Mouse (Mus musculus): ENCODE data around the gene Six1. TPM values are rescaled to one million over a fixed set of nuclear protein-coding genes. Genes with fewer than 3 reads are reported as not detected.

Six1 gene
- total RNA-seq, 2 experiments from 2014 or later = 0.18 to 0.20 TPM

DNA sequence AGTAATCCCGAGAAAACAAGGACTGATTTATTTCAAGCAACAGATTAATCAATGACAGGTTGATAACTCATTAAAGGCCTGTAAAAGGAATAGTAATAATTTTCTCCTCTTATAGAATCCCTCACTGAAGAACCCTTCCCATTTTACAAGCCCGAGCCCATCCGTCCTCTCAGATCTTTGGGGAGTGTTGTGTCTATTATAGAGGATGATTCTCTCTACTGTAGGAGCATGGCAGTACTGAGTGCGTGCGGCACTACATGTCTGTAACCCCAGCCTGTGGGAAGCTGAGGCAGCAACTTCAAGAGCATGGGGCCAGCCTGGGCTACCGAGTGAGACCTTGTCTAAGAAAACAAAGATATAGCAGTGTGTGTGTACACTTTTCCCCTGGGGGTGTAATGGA is 3.8 kb upstream of the Six1 start:
- no peak overlapping the region for H3K4me3 ChIP-seq
- H3K27ac ChIP-seq = no peak overlapping the region
- DNase-seq (ENCODE audit: low spot score in 2 of 2) = no peak
- TF ChIP-seq CTCF (conservative IDR thresholded peaks at IDR 0.05) = no peak

DNA sequence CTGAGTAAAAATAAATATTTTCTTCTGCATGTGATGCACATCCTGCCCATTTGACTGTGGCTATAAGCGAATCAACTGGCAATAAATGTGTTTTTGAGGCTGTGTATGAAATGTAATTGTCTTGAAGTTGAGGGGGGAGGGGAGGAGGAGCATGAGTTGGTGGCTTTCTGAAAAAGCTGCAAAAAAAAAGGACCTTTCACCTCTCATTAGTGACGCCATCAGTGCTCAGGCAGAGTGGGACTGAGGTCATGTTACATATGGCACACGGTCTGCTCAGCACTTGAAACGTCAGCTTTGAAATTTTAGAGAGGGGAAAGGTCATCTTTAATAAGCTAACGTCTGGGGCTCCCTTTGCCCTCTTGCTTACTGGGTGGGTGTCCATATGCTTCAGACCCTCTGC is 1.8 kb upstream of the Six1 start:
- TF ChIP-seq CTCF (conservative IDR thresholded peaks at IDR 0.05) = no peak
- Histone ChIP-seq H3K4me3 (no peak overlapping the region), H3K27ac (no peak overlapping the region)
- DNase-seq (ENCODE audit: low spot score in 2 of 2) = no peak

DNA sequence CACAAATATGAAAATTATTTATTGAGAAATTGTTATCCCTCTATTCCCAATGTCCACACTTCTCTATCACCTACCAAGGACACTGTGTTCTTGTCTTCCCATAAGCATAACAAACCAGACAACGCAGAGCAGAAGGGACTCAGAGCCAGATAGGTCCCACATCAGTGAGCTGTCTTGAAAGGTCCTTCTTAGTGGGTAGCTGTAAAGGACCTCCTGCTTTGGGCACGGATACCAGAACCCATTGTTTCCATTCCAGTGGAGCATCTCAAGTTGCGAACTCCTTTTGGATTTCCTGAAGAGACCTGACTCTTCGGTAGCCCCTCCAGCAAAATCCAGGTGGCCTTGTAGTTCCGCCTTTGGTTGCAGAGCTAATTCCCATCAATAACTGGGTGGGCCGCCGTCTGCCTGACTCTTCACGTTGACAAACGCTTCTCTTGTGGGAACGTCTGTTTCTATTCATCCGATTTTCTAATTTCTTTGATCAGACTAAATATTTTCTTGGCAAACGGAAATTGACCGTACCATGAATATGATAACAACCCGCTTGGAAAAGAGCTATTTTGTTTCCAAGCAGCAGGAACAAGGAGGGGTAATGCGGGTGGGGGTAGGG is 994 bp upstream of the Six1 start:
- no peak overlapping the region for H3K4me3 ChIP-seq
- no peak for TF ChIP-seq CTCF (conservative IDR thresholded peaks at IDR 0.05)
- no peak for DNase-seq (ENCODE audit: low spot score in 2 of 2)
- H3K27ac ChIP-seq = no peak overlapping the region

DNA sequence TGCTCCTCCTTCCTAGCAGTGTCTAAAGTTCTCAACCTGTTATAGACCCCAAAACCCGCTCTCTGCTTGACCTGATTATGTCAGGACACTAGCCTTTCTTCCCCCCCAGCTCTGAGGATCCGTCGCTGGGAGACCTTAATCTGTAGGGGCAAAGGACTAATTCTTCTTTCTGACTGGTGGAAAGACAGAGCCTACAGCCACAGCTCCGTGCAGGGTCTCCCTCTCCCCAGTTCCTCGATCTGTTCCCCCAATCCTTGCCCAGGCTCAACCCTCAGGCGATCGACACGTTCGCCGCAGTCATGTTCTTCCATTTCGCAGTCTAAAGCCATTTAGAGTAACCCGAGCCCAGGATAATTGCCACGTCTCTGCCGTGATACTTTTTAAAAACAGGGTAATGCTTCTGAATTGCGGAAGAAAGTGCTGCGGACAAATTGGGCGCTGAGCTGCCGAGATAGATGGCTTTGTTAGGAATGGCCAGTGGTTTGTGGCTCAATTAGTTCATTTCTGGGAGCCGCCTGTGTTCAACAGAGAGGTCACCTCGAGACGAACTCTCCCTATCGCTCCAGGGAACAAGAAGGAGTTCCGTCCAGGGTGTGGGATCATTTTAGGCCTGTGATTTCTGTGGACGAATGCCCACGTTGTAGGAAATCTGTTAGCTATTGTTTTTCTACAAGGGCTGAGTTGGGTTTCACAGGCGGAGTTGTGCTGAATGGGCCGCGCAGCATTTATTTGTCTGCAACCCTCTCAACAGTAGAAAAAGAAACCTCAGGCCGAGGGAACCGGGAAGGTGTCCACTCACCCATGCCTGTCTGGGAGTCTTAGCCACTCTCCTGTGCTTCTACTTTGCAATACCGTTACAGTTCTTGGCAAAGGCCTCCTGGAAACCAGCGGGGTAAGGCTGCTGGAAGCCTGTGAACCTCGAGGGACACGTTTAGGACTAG is 766 bp downstream of the Six1 start:
- no peak for DNase-seq (ENCODE audit: low spot score in 2 of 2)
- no peak overlapping the region for H3K27ac ChIP-seq
- TF ChIP-seq CTCF (conservative IDR thresholded peaks at IDR 0.05) = no peak
- no peak overlapping the region; the same call in 1 of the 2 replicates for H3K4me3 ChIP-seq

DNA sequence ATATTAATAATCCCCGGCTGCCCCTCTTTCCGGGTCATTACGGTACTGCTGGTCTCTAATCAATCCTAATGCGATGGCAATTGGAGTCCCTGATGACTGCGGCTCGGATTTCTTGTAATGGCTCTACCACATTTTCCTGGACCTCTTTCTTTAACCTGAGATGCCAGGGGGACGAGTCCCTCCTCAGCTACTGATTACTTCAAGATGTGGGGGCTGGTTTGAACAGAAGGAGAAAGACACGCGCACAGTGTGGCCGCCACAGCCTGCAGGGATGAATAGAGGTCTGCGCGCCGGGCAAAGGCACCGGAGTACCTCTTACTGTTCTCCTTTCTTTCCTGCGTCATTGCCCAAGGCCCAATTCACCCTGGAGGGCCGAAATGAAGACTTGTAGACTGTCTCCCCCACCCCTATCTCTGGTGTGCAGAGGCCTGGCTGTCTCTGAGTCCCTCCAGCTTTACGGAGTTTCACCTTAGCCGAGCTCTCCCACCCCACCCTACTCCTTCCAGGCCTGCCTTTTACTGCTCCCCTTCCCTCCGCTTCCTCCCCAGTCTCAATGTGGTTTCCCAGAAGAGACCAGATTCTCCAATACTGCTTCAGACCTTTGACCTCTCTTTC is 1.5 kb downstream of the Six1 start:
- no peak for TF ChIP-seq CTCF (conservative IDR thresholded peaks at IDR 0.05)
- no peak for DNase-seq (ENCODE audit: low spot score in 2 of 2)
- no peak overlapping the region for H3K4me3 ChIP-seq
- no peak overlapping the region for H3K27ac ChIP-seq

- Histone ChIP-seq H3K27ac (no peak overlapping the region), H3K4me3 (no peak overlapping the region)
- DNase-seq (ENCODE audit: low spot score in 2 of 2) = no peak
- TF ChIP-seq CTCF (conservative IDR thresholded peaks at IDR 0.05) = no peak
Measured at GRCm38 (mm10) chr12:73050811-73051580, 2.7 kb downstream of the Six1 start.

- DNase-seq (ENCODE audit: low spot score in 2 of 2) = no peak
- Histone ChIP-seq H3K4me3 (no peak overlapping the region), H3K27ac (no peak overlapping the region)
- TF ChIP-seq CTCF (conservative IDR thresholded peaks at IDR 0.05) = no peak
Measured at GRCm38 (mm10) chr12:73050305-73050704, 3.4 kb downstream of the Six1 start.

- H3K27ac ChIP-seq = no peak overlapping the region
- no peak for TF ChIP-seq CTCF (conservative IDR thresholded peaks at IDR 0.05)
- no peak for DNase-seq (ENCODE audit: low spot score in 2 of 2)
- no peak overlapping the region for H3K4me3 ChIP-seq
Measured at GRCm38 (mm10) chr12:73049520-73050225, 4.0 kb downstream of the Six1 start.

DNA sequence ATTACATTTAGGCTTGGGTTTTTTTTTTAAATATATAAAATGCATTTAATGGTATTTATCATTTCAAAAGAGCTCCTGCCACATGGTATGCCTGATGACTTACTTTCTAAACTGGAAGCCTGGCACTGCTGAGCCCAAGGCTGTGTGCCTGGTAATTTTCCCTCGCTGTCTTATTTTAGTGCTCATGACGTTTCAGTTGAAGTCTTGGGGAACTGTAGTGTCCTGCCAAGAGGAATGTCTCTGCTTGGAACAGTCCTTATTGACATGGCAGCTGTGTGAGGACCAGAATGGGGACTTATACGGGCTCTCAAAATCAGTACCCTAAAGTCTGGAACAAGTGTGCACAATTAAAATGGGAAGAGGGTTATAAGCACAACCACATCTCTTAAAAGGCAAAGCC is 5.2 kb downstream of the Six1 start:
- no peak for TF ChIP-seq CTCF (conservative IDR thresholded peaks at IDR 0.05)
- no peak overlapping the region for H3K4me3 ChIP-seq
- H3K27ac ChIP-seq = no peak overlapping the region
- no peak for DNase-seq (ENCODE audit: low spot score in 2 of 2)

- TF ChIP-seq CTCF (conservative IDR thresholded peaks at IDR 0.05) = no peak
- no peak overlapping the region for H3K27ac ChIP-seq
- no peak for DNase-seq (ENCODE audit: low spot score in 2 of 2)
- H3K4me3 ChIP-seq = no peak overlapping the region
Measured at GRCm38 (mm10) chr12:73047576-73047975, 6.1 kb downstream of the Six1 start.

DNA sequence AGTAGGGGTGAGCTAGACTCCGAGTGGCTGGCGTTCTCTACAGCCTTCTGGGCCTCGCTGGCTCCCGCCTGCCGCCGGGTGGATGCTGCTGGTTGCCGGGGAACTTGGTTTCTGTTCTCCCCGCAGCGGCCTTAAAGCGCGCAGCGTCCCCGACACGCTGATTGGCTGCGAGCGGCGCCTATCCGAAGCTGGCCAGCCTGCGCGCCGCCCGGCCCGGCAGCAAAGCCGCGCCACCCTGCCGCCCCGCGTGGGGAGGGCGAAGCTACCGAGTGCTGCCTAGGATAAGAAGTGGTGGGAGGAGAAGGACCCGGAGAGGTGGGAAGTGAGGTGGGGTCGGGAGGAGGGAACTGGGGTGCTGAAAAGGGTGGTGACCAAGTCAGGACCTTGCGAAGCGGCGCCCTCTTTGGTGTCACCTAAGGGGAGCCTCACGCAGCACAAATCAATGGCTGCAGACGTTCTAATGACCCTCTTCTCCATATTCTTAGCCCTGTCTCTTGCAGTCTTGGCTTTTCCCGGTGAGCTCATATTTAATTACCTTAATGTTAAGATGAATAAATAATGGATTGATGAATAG is 7.0 kb downstream of the Six1 start:
- TF ChIP-seq CTCF (conservative IDR thresholded peaks at IDR 0.05) = peak; percentile 20; the same call in 1 of the 2 replicates
- peak in 1 of 2 experiments; percentile 10 for DNase-seq (ENCODE audit: low spot score in 2 of 2)
- Histone ChIP-seq H3K27ac (no peak overlapping the region), H3K4me3 (peak overlapping the region; percentile 41)

All from layer of hippocampus, adult 2 months (tissue).